Mouse (Mus musculus) urinary bladder, postnatal 4 days (tissue): ENCODE measurements around the gene Acp5.

Source experiments
- DNase-seq, 2 experiments: peaks; one replicate each; pipeline ENCODE4 v3.0.0; 2021 to 2022; ENCODE audit warnings: low spot score in 2 of 2

The Acp5 gene

DNA sequence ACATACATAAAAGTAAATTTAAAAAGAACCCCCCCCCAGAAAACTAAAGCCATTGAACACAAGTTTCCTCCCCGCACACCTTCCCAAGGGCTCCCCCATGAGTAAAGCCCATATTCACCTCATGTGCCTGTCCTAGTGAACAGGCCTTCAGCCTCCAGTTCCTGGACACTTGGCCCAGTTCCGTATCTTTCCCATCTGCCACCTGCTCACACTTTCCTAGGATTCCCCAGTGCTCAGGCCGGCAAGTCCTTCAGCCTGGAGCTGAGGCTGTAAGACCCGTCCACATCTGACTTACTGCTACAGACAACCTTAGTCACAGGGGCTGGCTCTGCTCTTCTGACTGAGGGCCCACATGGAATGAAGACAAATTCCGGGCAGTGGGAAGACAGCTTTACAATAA lies 4.2 kb upstream of the Acp5 start:
- no peak for DNase-seq

DNA sequence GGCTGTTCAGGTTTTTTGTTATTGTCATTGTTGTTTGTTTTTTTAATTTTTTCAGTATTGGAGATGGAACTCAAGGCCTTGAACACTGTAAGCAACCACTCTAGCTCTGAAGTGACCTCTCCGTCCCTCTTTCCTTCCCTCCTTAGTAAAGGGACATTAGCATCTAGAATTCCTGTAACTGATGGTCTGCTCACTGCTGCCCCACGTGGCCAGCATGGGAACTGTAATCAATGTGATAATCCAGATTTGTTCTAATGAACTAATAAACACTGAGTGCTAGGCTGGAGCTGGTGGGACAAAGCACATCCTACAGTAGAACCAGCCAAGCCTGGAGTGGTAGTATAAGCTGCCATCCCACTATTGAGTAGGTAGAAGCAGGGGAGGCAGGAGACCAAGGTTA lies 3.0 kb upstream of the Acp5 start:
- DNase-seq: no peak

DNA sequence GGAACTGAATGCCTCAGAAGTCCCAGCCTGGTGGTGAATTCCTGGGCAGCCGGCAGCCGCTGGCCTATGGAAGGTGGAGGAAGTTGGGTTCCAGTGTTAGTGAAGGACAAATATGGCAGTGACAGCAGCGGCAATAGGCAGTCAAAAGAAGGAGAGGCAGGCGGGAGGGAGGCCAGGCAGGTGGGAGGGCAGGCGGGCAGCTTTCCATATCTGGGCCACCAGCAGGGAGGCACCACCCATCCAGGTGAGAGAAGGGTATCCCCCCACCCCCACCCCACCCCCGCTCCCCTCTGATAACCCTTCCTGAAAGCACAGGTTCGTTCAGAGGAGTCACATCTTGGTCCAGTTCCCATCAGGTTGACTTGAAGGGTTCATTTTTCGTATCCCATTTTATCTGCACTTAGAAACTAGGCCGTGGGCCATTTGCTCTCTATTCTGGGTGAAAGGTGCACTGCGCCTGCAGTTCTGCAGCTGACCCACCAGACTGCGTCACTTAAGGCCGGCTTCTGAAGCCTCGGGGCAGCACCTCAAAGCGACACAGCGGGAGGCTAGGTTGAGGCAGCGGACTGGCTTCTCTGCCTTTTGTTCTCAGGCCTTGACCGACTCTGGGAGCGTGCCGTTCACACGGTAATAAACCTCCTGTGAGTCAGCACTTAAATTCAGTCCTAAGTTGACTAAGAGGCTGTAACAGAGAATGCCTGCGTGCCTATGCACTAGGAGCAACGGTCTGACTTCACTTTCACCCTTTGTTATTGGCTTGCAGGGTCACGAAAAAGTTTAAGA lies 1.4 kb upstream of the Acp5 start:
- no peak for DNase-seq

DNA sequence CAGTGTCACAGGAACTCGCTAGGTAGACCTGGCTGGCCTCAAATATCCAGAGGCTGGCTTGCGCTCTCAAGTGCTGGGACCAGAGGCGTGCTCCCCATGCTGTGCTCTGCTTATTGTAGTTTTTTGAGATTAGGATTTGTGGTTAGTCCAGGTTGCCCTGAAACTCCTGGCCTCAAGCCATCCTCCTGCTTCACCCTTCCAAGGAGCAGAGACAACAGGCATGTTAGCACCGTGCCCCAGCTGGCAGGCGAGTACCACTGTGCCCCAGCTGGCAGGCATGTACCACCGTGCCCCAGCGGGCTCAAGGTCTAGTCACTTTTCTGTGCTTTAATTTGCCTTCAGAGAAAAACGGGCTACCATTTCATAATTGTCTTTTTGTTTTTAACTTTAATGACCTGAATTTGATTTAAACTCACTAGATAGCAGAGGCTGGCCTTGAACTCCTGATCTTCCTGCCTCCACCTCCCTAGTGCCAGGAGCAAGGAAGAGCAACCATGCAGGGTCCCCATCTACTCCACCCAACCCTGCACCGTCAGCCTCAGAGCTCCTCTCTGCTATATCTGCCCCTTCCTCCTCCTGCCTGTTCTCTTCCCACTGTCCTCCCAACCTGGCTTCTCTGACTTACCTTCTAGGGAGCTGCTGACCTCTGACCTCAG lies 395 bp downstream of the Acp5 start:
- no peak for DNase-seq

DNA sequence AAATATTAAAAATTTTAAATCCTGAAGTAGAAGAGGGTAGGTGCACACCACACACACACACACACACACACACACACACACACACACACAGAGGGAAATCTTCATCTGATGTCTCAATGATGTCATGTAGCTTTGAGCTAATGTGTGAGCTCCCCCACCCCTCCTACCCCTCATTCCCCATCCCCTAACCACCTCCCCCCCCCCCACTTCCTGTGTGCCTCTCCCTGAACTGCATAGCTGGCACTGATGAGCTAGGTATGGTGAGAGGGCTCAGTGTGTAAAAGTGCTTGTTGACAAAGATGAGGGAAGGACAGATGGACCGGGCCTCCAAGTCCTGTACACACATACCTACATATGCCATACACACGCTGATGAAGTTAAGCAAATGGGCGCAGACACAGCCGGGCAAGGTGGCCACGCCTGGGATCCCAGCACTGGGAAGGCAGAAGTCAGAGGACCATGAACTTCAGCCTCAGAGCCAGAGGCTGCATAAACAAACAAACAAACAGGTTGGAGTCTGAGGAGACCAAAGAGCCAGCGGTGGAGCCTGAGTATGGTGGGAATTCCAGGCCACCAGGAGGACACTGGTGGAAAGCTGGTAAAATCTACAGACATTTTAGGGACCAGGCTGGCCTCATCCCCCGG lies 1.1 kb downstream of the Acp5 start:
- DNase-seq: no peak

DNA sequence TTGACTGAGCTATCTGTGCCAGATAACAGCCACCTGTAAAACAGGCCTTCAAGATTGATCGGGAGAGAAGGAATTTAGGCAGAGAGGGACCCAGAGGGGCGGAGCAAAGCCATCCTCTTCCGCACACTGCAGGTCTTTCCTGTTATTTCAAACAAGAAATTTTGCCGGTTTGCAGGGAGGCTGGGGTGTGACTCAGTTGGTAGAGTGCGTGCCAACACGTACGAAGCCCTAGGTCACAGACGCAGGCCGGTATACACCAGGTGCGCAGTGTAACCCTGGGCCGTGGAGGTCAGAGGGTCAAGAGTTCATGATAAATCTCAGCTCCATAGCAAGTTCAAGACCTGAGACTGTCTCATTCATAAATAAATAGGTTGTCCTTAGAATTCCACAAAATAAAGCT lies 3.3 kb downstream of the Acp5 start:
- no peak for DNase-seq

DNA sequence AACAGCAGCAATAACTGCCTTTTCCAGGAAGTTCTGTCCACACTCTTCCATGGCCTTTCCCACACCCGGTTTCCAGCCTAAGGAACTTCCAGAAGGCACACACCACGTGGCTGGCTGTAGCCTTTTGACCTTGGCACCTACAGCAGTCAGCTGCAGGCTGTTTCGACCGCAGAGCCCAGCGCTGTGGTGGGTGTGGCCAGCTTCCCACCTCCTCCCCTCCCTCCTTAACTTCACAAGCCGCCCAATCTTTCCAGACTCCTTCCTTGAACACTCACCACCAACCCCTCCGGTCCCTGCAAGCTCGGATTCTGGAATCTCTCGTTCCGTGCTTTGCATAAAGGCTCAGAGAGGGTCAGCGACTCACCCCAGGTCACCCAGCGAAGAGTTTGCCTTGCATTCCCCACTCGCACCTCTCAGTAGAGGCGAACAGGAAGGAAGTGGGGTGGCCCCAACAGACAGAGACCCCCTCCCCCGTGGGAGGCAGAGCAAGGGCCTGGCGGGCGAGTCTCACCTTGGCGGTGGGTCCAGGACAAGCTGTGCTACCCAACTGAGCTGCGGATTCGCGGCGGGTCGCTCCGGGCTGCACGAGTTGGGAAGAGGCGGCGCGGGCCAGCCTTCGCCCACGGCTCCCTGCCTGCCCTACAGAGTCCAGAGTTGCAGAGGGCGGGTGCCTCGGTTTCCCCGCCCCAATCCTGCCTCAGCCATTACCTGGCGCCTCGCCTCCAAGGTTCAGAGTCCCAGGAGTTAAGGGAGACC lies 4.1 kb downstream of the Acp5 start:
- no peak for DNase-seq

DNA sequence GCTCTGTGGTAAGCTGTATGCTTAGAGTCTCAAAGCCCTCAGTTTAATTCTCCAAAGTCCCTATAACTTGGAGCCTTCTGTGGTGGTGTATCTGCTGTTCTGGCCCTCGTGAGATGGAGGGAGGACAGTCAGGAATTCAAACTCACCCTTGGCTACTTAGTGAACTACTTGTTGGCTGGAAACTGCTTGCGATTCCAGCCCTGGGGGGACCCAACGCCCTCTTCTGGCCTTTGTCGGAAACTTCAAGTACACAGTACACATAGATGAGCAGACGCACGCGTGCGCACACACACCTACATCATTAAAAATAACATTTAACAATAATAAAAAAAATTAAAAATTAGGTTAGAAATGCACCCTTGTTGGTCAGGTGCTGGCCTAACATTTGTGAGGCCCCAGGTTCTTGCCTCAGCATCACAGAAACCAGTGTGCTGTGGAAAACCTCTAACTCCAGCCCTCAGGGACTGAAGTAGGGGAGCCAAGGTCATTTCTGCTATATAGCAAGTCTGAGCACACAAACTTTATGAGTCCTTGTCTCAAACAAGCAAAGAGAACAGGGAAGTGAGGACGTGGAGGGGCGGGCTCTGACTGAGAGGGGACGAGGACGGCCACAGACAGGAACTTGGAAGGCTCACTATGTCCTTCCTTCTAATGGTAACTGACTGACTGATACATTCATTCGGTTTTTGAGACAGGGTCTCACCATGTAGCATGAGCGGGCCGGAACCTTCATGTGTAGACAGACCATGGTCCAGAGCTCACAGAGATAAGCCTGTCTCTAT lies 10.1 kb downstream of the Acp5 start:
- no peak for DNase-seq

DNA sequence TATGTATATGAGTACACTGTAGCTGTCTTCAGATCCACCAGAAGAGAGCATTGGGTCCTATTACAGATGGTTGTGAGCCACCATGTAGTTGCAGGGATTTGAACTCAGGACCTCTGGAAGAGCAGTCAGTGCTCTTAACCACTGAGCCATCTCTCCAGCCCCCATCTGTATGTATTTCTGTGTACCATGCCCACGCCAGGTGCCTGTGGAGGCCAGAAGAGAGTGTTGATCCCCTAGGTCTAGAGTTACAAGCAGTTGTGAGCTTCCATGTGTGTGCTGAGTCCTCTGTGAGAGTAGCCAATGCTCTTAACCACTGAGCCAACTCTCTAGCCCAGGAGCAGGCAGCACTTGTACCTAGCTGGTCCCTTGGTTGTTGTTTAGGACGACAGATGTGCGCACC lies 11.3 kb downstream of the Acp5 start:
- DNase-seq: no peak

DNA sequence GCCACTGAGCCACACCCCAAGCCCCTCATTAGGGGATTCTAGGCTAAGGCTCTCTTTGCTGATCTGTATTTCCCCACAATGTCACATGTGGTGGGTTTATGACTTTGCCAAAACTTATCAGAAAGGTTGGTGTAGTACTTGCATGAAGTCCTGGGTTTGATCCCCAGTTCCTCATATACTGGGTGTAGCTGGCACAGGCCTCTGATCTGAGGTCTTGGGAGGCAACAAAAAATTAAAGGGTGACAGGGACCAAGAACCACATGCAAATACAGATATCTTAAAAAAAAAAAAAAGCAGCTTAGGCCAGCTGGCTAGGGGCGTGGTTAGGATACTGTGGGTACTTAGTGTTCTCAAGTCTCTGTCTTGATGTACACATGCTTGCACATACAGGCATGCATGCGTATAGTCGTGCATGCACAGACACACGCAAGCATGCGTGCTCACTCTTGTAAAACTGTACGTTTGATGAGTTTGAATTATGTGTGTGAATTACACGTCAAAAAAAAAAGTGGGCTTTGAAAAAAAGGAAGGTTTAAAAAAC lies 12.4 kb downstream of the Acp5 start:
- DNase-seq: no peak

DNA sequence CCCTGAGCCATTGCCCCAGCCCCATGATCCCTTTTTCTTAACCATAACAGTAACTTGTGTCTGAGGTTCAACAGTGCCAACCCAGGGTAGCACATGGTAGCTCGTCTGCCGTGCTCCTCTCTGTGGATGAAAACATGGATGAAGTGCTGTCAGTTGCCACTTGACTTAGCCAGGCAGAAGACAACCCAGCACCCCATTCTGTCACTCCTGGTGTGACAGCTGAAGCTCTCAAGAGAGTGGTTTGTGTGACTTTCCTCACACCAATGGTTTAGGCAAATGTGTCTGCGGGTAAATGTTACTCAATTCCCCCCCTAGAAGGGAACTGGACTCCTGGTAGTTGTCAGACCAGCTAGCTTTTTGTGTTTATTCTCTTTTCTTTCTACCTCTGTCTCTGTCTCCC lies 13.5 kb downstream of the Acp5 start:
- DNase-seq: no peak

DNA sequence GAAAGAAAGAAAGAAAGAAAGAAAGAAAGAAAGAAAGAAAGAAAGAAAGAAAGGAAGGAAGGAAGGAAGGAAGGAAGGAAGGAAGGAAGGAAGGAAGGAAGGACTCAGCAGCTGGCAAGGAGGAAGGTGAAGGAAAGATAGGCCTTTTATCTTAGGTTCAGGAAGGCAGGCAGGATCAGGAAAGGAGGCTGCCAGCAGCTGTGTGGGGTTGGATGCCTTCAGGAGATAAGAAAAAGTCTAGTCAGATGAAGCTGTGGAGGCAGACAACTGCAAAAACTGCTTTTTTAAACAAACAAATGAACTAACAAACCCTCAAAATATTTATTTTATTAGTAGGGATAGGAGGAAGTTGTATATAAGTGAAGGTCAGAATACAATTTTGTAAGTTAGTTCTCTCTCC lies 14.0 kb downstream of the Acp5 start:
- no peak for DNase-seq

DNA sequence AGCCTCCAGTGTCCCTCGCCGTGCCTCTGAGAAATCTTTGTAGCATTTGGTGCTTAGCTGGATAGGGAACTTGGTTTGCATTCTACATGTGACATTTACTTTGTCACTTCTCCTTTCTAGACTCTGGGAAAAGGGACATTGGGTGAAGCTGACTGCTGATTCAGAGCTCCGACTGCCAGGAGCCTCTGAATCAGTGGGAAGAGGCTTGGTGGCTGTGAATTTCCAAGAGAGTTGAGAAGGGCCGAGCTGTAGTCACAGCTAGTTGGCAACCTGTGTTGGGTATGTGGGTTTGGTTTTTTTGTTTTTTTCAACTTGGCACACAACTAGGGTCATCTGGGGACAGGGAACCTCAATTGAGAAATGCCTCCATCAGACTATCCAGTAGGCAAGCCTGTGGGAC lies 16.0 kb downstream of the Acp5 start:
- no peak for DNase-seq

DNA sequence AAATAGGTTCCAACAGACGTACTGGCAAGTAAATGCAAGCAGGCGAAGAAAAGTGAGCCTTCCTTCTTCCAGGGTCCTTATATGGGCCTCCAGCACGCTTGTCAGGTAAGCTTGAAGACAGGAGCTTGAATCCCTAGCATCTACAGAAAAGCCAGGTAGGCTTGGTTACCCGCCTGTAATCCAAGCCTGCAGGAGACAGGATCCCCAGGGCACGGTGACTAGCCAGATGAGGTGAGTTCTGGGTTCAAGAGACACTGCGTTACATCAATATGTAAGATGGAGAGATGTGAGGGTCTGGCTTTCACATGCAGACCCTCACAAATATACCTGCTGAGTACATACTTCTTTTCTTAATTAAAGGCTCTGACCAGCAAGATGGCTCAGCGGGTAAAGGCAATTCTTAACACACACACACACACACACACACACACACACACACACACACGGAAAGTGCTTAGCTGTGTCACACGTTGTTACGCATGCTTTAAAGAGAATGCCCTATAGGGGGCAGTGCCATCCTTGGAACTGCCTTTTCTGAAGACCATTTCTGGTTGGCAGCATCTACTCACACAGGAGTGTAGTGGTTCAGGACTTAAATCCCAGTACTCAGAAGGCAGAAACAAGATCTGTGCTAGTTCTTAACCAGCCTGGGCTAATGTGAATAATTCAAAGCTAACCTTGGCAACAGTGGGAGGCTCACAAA lies 17.6 kb downstream of the Acp5 start:
- DNase-seq: no peak

DNA sequence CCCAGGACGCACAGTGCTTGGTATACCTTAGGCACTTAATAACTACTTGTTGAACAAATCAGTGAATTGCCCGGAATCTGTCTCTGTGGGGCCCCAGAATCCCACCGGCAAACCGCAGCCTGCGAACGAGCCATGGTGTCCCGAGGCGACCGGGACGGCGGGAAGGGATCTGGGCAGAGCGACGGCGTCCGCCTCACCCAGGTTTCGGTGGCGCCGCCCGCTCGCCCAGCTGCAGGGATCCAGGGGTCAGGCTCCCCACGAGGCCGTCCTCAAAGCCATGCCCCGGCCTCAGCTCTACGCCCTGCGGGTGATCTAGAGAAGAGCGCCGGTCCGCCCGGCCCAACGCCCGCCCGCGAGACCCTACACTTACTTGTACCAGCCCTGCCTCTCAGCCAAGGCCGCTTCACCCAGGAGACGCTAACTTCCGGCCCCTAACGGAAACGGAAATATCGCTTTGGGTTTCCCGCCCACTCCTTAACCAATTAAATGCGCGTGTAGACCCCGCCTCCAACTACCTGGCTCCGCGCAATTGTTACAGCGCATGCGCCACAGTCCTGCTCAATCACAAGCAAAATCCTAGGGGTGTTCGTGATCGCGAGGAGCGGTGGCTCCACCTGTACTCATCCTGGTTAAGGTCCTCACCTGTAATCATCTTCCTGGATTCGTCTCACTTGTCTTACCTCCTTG lies 18.6 kb downstream of the Acp5 start, which contains the start of gene Elof1:
TSS of gene Elof1 (minus strand) at position 433 of the 687 bp plus-strand sequence.
- DNase-seq: peak; percentile 87 to 89

DNA sequence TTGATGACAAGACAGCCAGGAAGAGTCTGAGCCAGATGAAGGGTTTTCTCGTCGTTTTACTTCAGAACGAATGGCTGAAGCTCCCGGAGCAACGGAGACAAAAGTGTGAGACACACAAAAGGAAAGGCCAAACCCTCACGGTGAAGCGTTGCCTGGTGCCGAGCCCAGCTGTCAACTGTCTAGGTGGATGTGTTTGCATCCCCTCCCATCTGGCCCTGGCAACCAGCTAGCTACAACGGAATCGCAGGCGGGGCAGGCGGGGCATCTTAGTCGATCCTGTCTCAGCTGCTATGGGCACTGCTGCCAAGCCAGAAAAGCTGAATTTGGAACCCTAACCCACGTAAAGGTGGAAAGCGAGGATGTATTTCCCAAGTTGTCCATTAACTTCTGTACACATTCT lies 19.4 kb downstream of the Acp5 start:
- no peak for DNase-seq

DNA sequence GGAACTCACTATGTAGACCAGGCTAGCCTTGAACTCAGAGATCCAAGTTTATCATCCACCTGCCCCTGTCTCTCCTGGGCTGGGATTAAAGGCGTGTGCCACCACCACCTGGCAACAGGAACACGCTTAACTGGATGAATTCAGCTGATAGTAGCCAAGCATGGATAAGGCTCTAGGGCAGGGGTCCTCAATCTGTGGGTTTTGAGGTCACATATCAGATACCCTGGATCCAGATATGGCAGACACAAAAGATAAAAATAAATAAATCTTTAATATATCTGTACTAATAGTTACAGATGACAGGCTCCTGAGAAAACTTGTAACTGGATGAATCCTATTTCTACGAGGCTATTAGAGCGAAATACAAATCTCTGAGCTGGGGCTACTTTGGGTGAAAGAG lies 19.9 kb downstream of the Acp5 start:
- no peak for DNase-seq

DNA sequence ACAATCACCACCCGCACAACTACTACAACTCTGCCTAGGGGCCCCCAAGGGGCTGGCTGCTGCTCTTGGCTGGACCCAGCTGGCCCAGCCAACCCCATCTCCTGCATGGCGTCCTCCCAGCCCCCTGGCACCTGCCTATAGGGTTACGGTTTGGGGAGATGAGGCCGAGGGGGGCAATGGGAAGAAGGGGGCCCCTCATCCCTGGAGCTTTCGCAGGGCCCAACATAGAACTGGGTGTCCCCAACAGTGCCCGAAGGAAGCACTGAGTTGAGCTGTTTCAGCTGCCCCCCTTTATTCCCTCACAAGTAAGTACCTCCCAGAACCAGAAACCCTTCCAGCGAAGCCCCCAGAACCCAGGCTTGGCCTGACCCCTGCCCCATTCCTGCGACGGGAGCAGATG lies 27.3 kb downstream of the Acp5 start:
- DNase-seq: no peak

DNA sequence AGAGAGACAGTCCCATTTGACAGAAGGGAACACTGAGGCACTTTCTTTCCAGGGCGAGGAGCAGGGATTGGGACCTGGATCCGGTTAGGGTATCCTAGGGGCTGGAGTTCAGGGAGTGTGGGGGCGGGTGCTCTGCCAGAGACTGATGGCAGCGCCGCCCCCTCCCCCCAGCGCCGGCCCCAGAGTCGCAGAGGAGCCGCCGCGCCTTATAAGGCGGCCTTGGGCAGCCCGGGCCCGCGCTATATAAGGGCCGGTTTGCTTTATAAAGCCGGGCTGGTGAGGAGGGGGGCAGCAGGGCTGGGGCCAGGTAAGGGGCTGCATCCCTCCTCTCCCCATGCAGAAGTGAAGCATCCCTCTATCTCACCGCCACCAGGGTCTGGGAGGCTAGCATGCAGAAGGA lies 35.6 kb downstream of the Acp5 start:
- peak in 1 of 2 experiments; percentile 34 for DNase-seq
